Mouse (Mus musculus) spleen, adult 2 months (tissue): ENCODE measurements around the gene Uhrf1. TPM values are rescaled to one million over a fixed set of nuclear protein-coding genes. Genes with fewer than 3 reads are reported as not detected.
A peak's percentile ranks its signal among the peaks of the same experiment; 100 is the strongest.

Experiments
- DNase-seq, 2 experiments: peaks; one replicate each; pipeline versions ENCODE4 v3.0.0 to v3.0.0-alpha.2; 2012 to 2021; ENCODE audit warnings: low spot score in 2 of 2, low read depth in 1 of 2
- H3K27ac ChIP-seq: fragments of 200-500 bp; 2 replicates; pipeline ENCODE4 v1.5.1; 2012; ENCODE audit warnings: low read length, inconsistent platforms; ENCODE audit not compliant: insufficient read depth
- H3K27me3 ChIP-seq: fragments of 200-500 bp; 2 replicates; pipeline ENCODE4 v1.6.1; 2012; ENCODE audit warnings: mild to moderate bottlenecking, moderate library complexity, low read length, inconsistent platforms; ENCODE audit not compliant: control insufficient read depth, insufficient read depth
- H3K36me3 ChIP-seq: fragments of 200-500 bp; 2 replicates; pipeline ENCODE4 v1.6.1; 2012; ENCODE audit warnings: mild to moderate bottlenecking, low read length, inconsistent platforms; ENCODE audit not compliant: control insufficient read depth, insufficient read depth
- H3K4me1 ChIP-seq: fragments of 200-500 bp; 2 replicates; pipeline ENCODE4 v1.6.1; 2011; ENCODE audit warnings: inconsistent platforms; ENCODE audit not compliant: control insufficient read depth, insufficient read depth, insufficient read length
- H3K4me3 ChIP-seq: fragments of 200-500 bp; 2 replicates; pipeline ENCODE4 v1.5.1; 2011; ENCODE audit warnings: mild to moderate bottlenecking, inconsistent platforms; ENCODE audit not compliant: insufficient read depth, insufficient read length; ENCODE audit errors: extremely low read depth
- CTCF ChIP-seq: fragments of 200-500 bp; IDR thresholded peaks from 2 replicates; pipeline ENCODE4 v1.5.1; 2011; ENCODE audit warnings: mild to moderate bottlenecking, inconsistent platforms; ENCODE audit not compliant: insufficient read depth, insufficient read length, insufficient replicate concordance; ENCODE audit errors: extremely low read depth
- POLR2A ChIP-seq: fragments of 200-500 bp; IDR thresholded peaks from 2 replicates; pipeline ENCODE4 v1.6.1; 2011; ENCODE audit warnings: low read depth, low read length, inconsistent platforms
- WGBS: fragments of 180-500 bp; shearing (Covaris S2); methylation state at CpG from one replicate; pipeline ENCODE4 v1.1.7; 2018; 5-methylcytosine and 5-hydroxymethylcytosine counted together
- polyA plus RNA-seq: library from polyadenylated mRNA; depleted of rRNA; stranded (reverse); fragments of >200 nt; gene quantifications from 2 replicates; pipeline ENCODE4 v1.2.3, GENCODE M21; 2012

Uhrf1 gene
- polyA plus RNA-seq, 1 experiment, result 16.5 TPM

DNA sequence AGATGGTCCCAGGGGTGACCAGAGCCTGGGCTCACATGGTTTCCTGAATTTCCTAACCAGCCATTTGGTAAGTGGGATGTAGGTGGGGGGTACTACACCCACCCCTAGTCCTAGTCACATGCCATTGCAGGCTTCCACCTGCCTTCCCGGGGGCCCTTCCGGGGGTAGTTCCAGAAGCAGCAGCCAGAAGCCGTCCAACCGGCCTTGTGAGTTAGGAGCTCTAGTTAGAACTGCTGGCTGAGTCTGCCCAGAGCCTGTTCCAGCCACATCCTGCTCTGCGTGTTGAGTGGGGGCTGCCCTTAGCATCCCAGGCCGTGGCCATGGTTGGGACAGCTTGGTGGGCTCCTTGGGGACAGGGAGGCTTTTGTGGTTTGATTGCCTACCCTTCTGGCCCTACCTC, 5.0 kb downstream of the Uhrf1 start:
- 61% methylated on average over 6 of the region's 6 CpGs for WGBS
- Histone ChIP-seq H3K36me3 (no peaks in the 10 kb centered on the region), H3K27ac (no peak overlapping the region), H3K4me3 (no peak overlapping the region), H3K27me3 (no peaks in the 10 kb centered on the region), H3K4me1 (peaks cover 9% of the 10 kb centered on the region; the same call in 1 of the 2 replicates)
- no peak for TF ChIP-seq CTCF
- TF ChIP-seq POLR2A, result no peak
- DNase-seq, result no peak

DNA sequence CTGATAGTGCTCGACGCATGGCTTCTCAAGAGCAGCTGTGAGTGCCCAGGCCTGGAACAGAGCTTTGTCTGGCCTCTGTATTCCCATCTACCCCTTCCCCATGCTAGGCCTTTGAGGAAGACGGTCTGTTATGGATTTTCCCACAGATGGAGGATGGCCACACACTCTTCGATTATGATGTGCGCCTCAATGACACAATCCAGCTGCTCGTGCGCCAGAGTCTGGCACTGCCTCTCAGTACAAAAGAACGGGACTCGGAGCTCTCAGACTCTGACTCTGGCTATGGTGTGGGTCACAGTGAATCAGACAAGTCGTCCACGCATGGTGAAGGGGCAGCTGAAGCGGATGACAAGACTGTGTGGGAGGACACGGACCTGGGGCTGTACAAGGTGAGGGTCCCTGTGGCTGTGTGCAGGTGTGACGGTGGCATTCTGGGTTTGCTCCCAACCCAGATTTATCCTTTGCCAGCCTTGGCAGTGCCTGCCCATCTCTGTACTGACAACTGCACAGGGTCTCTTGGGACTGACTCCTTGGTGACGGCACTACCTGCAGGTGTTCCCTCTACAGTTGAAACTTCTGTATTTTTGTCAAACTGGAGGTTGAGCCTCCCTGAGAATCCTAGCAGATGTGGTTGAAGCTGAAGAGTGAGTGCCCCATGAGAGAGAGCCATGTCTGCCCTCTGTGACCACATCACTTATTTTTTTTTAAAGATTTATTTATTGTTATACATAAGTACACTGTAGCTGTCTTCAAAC, 6.2 kb downstream of the Uhrf1 start:
- Histone ChIP-seq H3K27me3 (no peaks in the 10 kb centered on the region), H3K36me3 (no peaks in the 10 kb centered on the region), H3K4me3 (no peak overlapping the region), H3K4me1 (peaks cover 7% of the 10 kb centered on the region; the same call in 1 of the 2 replicates), H3K27ac (no peak overlapping the region)
- TF ChIP-seq POLR2A, result no peak
- WGBS, result 54% methylated on average over 15 of the region's 15 CpGs
- DNase-seq, result no peak

DNA sequence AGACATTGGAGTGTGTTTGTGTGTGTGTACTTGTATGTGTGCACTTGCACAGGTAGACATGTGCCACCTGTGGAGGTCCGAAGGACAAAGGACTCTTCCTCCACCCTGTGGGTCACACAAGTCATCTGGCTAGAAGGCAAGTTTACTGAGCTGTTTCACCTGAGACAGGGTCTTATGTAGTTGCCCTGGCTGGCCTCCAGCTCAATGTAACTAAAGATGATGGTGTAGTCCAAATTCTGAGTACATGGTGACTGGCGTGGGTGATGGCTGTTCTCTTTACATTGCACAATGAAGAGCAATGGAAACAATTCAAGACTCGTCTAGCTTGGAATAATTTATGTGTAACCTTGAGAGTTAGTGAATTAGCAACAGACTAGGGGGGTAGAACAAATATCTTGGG, 21.3 kb downstream of the Uhrf1 start:
- Histone ChIP-seq H3K4me1 (peaks cover 11% of the 10 kb centered on the region; the same call in 1 of the 2 replicates), H3K27ac (no peak overlapping the region), H3K27me3 (no peaks in the 10 kb centered on the region), H3K4me3 (no peak overlapping the region), H3K36me3 (no peaks in the 10 kb centered on the region; the same call in 1 of the 2 replicates)
- TF ChIP-seq POLR2A, result no peak
- no peak for DNase-seq
- 87% methylated on average over 3 of the region's 3 CpGs for WGBS

DNA sequence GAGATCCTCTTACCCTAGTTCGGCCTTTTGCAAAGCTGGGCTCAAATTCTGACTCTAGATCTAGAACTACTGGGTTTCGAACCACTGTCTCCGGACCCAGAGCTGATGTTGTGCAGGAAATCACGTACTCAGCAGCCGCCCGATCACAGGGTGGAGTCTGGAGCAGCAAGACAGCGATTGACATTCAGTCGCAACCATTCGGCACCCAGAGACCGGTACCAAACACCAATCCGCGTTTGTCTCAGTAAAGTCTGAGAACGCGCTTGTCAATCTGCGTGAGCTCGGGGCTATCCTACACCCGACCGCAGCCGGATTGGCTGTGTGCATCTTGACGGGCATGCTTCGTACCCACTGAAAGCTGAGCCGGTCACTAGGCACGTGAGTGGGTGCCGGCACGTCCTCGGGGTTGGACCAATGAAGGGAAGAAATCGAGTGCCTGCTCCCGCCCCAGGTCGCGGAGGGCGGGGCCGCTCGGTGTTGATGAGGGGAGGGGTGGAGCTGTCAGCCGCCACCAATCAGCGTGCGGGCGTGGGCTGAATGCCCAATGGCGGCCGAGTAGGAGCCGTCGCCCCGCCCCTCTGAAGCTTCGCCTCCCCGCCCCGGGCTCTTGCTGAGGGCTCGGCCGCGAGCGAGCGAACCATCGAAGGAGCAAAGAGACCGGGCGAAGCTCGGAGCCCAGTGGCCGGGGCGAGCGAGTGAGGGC, 22.5 kb downstream of the Uhrf1 start, which contains the start of gene Kdm4b:
Gene Kdm4b (plus strand): TSS at position 613 of the 703 bp plus-strand sequence.
- TF ChIP-seq POLR2A, result peak; percentile 68
- TF ChIP-seq CTCF, result no peak

DNA sequence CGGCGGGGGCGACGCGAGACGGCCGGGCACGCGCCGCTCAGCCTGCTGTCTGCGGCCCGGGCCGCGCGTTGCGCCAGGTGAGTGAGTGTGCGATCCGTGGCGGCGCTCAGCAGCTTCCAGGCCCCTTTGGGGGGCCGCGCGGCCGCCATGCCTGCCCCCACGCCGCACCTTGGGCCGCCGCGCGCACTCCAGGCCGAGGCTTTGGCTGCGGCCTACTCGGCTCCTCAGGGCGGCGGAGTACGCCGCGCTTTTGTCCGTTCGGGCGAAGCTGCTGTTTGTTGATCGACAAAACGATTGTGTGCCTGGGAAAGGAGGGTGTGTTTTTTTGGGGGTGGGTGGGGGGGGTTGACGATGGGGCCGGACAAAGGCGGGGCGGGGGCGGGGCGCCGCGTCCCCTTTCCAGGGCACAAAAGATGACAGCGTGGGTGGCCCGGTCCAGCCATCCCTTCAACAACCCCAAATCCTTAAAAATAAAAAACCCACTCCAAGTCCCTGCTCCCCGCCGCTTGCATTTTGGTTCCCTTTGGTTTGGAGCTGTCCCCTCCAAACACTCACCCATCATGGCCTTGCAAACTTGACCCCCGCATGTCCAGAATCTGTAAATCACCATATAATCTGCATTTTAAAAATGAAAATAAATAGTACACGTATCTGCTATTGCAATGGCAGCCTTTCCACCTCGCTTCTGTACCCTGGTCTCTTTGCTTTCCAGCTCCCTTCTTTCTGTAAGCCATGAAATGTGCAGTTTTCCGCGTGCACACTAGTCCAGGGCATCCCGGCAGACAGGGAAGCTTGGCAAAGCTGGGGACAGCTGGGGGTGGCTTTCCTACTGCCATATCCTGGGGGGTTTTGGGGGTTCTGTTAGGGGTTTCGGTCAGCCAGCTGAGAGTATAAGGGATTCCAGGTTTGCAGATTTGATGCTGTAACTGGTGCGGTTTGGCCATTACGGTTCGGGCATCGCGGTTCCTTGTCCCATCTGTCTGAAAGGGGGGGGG, 23.3 kb downstream of the Uhrf1 start:
- H3K36me3 ChIP-seq, result no peaks in the 10 kb centered on the region; the same call in 1 of the 2 replicates
- H3K4me1 ChIP-seq, result peaks cover 11% of the 10 kb centered on the region; the same call in 1 of the 2 replicates
- 4% methylated on average over 66 of the region's 67 CpGs for WGBS
- H3K27ac ChIP-seq, result peak overlapping the region; percentile 78
- H3K27me3 ChIP-seq, result no peaks in the 10 kb centered on the region
- peak in 1 of 2 experiments; percentile 19 for DNase-seq
- TF ChIP-seq POLR2A (no peak), CTCF (no peak)
- peak overlapping the region; percentile 74 for H3K4me3 ChIP-seq

More for the DNA sequence above, 22.5 kb downstream of the Uhrf1 start, which contains the start of gene Kdm4b:
- peak within 1 kb of the TSS; percentile 78 for H3K27ac ChIP-seq
- WGBS, result under 1% methylated on average over 56 of the region's 57 CpGs
- peak within 1 kb of the TSS; percentile 74 for H3K4me3 ChIP-seq
- no peaks in the 10 kb centered on the region for H3K27me3 ChIP-seq
- peak; percentile 98 to 99 for DNase-seq
- no peaks in the 10 kb centered on the region; the same call in 1 of the 2 replicates for H3K36me3 ChIP-seq
- peaks cover 11% of the 10 kb centered on the region; the same call in 1 of the 2 replicates for H3K4me1 ChIP-seq

DNA sequence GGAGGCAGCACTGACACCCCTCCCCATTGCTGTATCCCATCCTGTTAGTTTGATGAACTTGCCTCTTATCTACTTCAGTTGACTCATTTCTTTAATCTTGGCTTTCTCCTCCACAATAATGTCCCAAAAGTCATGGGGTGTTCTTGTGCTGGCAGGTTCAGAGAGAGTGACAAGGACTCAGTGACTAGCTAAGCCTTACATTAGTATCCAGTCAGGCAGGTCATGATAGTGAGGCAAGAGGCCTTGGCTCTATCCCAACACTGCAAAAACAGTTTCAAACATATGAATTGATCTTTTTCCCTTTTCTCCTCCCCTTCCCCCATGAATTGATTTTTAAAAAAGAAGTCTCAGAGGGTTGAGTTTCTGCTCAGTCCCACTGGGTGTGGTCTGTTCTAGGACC, 26.1 kb downstream of the Uhrf1 start:
- H3K27me3 ChIP-seq, result no peaks in the 10 kb centered on the region
- no peak overlapping the region for H3K27ac ChIP-seq
- H3K4me1 ChIP-seq, result peaks cover 11% of the 10 kb centered on the region; the same call in 1 of the 2 replicates
- no peaks in the 10 kb centered on the region for H3K36me3 ChIP-seq
- no peak for DNase-seq
- H3K4me3 ChIP-seq, result no peak overlapping the region
- TF ChIP-seq POLR2A (no peak), CTCF (no peak)
